Mouse (Mus musculus): ENCODE measurements around the gene Prkar1a.

Gene Prkar1a

GRCm38 (mm10) chr11:109672881-109673739 lies 23.9 kb downstream of the Prkar1a start:
- no peak for DNase-seq (ENCODE audit: low read depth)

GRCm38 (mm10) chr11:109673741-109674140 lies 24.5 kb downstream of the Prkar1a start:
- no peak for DNase-seq (ENCODE audit: low read depth)

DNA sequence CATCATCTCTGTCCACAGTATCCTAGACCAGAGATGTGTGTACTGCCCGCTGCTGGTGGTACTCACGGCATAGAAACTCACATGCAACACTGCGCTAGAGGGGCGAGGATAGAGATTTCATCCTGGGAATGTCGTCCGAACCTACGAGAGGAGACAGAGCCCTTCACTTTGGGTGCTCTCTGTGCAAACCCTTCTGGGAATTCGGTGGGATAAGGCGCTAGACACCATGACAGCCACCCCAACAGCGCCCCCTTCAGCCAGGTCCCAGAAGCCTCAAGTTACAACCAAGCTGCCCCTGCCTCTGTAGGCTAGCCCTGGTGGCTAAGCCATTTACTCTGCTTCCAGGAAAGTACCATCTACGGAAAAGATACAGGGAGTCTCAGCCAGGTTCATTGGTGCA lies 25.3 kb downstream of the Prkar1a start:
- no peak for DNase-seq (ENCODE audit: low read depth)

GRCm38 (mm10) chr11:109675208-109675607 lies 26.0 kb downstream of the Prkar1a start:
- DNase-seq (ENCODE audit: low read depth), result no peak

DNA sequence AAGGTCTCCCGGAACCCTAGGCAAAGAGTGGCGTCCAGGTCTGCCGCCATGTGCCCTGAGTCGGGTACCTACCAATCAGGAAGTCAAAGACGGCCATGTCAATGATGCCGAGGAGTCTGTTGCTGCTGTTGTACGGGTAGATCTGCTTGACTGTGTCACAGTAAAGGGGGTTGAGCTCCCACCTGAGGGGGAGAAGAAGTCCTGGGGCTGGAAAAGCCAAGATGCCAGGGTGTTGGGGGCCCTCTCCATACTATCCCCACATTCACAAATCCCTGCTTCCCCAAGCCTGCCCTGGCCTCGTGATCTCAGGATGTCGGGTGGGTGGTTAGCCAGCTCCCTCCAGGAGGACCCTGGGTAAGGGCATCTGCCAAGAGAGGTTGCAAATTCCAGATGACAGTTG lies 26.6 kb downstream of the Prkar1a start:
- DNase-seq (ENCODE audit: low read depth), result no peak

GRCm38 (mm10) chr11:109676621-109677373 lies 27.6 kb downstream of the Prkar1a start:
- no peak for DNase-seq (ENCODE audit: low read depth)

- DNase-seq (ENCODE audit: low read depth), result no peak
These were observed 29.1 kb downstream of the Prkar1a start for GRCm38 (mm10) chr11:109678291-109678690.

GRCm38 (mm10) chr11:109680934-109681333 lies 31.7 kb downstream of the Prkar1a start:
- DNase-seq (ENCODE audit: low read depth), result peak; percentile 24

- peak; percentile 35 for DNase-seq (ENCODE audit: low read depth)
These were observed 32.4 kb downstream of the Prkar1a start for GRCm38 (mm10) chr11:109681556-109681955.

DNA sequence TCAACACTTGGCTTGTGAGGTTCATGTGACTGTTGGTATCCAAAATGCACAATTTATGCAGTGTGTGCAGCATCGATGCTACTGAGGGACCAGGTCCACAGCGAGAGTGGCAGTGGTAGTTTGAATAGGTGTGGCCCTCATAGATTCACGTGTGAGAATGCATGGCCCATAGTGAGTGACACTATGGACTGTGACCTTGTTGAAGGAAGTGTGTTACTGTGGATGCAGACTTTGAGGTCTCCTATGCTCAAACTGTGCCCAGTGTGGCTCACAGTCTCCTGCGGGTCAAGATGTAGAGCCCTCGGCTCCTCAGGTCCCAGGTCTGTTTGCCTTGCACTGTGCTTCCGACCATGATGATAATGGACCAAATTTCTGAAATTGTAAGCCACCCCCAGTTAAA lies 33.0 kb downstream of the Prkar1a start:
- DNase-seq (ENCODE audit: low read depth), result no peak

DNA sequence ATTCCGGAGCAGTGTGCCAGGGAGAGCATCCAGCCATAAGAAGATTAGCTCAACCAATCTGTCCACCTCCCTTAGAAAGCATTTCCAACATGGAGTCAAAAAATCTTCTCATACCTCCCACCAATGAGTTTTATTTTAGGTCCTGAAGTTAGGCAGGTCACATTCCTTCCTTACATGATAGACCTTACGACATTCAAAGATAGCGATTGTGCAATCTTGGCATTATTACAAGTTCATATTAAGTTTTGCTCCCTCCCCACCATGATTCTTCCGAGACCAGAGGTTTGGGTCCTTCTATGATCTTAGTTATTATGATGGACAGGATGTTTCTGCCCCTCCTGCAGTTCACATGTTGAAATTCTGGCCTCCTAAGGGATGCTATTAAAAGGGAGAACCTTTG lies 40.3 kb downstream of the Prkar1a start:
- DNase-seq (ENCODE audit: low read depth), result no peak

GRCm38 (mm10) chr11:109692737-109693136 lies 43.5 kb downstream of the Prkar1a start:
- DNase-seq (ENCODE audit: low read depth), result no peak

DNA sequence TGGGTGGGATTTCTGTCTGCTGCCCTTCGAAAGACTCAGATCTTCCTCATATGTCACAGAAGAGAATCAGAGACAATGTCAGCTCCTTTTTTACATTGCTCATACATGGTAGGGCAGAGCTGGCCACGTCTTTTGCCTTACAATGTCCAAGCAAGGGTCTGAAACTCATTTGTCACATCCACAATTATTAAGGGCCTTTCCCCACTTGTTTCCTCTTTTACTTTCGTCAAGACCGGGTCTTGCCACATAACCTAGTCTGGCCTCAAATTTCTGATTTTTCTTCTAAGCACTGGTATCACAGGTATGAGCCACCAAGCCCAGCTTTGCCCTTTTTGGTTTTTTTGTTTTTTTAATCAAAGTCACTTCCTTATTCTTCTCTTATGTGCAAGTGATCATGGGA lies 47.3 kb downstream of the Prkar1a start:
- DNase-seq (ENCODE audit: low read depth), result no peak

DNA sequence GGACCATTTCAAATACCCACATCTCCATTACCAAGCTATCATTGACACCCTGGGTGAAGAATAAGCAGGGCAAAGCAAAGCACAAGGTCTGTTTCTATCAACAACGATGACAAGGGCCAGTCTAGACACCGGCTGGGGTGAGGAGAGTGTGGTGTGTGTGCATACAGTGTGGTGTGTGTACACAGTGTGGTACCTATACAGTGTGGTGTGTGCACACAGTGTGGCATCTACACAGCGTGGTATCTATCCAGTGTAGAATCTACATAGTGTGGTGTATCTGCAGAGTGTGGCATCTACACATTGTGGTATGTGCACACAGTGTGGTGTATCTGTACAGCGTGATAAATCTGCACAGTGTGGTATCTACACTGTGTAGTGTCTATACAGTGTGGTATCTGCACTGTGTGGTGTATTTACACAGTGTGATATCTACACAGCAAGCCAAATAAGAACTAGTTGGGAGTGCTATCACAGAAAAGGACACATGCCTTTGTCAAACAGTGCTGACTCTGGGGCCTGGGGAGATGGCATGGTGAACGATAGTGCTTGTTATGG lies 48.0 kb downstream of the Prkar1a start:
- no peak for DNase-seq (ENCODE audit: low read depth)

DNA sequence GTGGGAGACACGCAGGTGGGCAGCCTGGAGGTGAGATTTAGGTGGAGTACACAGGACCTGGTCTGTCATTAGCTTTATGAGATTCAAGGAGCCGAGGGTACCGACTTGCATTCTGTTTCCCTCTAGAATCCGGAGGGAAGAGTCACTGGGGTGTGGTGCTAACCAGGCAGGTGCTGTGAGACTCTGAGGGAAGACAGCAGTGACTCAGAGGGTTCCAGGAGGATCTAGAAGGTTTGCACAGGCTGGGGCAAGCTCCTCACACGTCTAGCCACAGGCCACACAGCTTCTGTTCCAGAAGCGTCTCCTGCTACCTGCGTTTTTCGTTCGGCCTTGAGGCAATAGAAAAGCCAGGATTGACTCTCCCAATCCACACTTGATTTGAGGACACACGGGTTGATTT lies 49.5 kb downstream of the Prkar1a start:
- DNase-seq (ENCODE audit: low read depth), result no peak

DNA sequence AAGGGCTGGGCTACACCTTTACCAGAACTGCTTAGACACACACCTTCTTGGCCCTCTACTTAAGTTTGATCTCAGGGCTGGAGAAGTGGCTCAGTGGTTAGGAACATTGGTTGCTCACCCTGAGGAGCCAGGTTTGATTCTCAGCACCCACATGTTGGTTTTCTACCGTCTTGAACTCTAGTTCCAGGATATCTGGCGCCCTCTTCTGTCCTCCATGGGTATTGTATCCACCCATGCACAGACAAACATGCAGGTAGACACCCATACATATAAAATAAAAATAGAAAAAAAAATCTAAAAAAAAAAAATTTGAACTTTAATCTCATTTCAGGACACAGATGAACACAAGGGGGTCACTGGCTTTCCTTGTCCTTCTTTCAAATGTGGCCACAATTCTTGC lies 50.6 kb downstream of the Prkar1a start:
- no peak for DNase-seq (ENCODE audit: low read depth)

- DNase-seq (ENCODE audit: low read depth), result no peak
These were observed 51.6 kb downstream of the Prkar1a start for GRCm38 (mm10) chr11:109700761-109701160.

DNA sequence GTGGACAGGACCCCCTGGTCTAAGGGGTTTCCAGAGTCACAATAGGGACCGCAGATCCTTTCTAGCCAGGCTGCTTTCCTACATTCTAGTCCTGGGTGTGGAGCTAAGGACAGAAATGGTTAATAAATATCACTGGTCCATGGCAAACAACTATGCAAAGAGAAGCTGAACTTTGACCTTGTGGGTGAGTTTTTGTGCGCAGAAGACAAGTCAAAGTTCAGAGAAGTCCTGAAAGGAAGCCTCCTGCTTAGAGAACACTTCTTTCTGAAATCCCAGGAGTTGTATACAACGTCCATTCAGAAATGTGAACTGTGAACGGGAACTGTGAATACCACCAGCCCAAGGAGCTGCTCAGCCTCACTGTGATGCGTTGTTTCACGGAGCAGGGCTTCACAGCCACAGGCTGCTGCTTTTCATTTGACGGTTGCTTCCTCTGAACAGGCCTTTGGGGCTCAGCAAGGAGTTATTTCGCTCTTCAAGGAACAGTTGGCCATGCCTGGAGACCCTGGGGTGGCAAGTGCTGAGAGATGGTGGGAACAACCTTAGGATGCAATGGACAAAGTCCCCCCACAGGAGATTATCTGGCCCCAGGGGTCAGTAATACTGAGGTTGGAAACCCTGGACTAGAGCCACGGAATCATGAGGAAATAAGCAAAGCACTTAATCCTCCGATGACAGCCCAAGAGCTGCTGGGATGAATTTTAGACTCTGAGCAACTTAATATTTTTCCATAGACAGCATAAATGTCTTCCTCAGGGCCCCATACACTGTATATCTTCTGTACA lies 53.0 kb downstream of the Prkar1a start:
- DNase-seq (ENCODE audit: low read depth), result no peak

GRCm38 (mm10) chr11:109703845-109704244 lies 54.6 kb downstream of the Prkar1a start:
- no peak for DNase-seq (ENCODE audit: low read depth)

DNA sequence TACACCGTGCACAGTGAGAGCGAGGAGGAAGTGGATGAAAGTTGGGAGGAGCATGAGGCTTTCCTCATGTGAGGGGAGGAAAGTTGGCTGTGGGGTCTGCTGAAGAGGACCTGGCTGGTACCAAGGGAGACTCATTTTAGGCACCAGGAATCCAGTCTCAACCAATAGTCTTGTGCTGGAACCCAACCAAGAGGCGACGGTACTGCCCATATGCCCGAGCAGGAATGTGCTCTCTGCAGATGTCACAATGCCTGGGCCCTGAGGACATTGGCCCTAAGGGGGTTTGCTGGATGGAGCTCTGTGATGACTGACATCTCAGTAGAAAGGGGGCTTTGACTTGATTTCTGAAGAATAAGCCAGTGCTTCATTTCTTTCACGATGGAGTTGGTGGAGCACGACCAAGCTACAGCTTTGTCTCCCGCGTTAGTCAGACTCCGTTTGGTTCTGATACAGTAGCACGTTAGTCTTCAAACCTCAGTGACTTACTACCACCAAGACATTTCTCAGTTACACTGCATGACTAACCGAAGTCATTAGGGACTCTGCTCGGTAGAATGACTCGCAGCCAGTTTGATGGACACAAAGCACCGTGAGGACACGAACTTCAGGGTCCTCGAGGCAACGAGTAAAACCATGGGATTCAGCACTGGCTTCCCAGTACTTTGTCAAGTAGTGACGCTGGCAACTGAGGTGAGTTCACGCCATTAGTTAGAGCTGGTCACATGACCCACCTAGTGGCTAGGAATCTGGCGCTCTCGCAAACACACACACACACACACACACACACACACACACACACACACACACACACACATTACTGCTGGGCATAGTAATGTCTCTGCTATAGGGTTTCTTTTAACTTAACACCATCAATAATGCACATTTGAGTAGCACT lies 55.4 kb downstream of the Prkar1a start:
- no peak for DNase-seq (ENCODE audit: low read depth)
